17 mouse cellular contexts compared by ENCODE assay signal in genomic region chr9:68798221-68798620, GRCm38 (mm10).
"Had no signal": no experiment of that assay in that cellular context is flagged by ENCODE, and none has a peak within 500 bp of the region (broad histone marks: within the 10 kb centered on the region; RNA-seq: fewer than 3 reads in every experiment).

No protein-coding gene starts in this region.

- H3K9ac ChIP-seq: lung, embryonic 14.5 days; midbrain, embryonic 13.5 days; midbrain, embryonic 15.5 days; neural tube, embryonic 13.5 days; neural tube, embryonic 15.5 days had no signal

- DNase-seq: lung, adult 18-20 months; lung, embryonic 14.5 days; lung, postnatal 10 days; lung, postnatal 4 days; retina, postnatal 1 day; right cerebral cortex, adult 18-20 months; right cerebral cortex, postnatal 4 days; spleen, adult 18-20 months; thymus, adult 18-20 months; thymus, postnatal 14 days; thymus, postnatal 36 days had no signal

- H3K36me3 ChIP-seq: midbrain, embryonic 13.5 days; midbrain, embryonic 15.5 days; neural tube, embryonic 13.5 days; neural tube, embryonic 15.5 days had no signal

- ATAC-seq: midbrain, embryonic 13.5 days; midbrain, embryonic 15.5 days had no signal

- H3K9me3 ChIP-seq: midbrain, embryonic 13.5 days; midbrain, embryonic 15.5 days; neural tube, embryonic 13.5 days; neural tube, embryonic 15.5 days had no signal

- H3K4me1 ChIP-seq: megakaryocyte, embryonic 14.5 days; midbrain, embryonic 13.5 days; midbrain, embryonic 15.5 days had no signal

- H3K4me3 ChIP-seq: megakaryocyte, embryonic 14.5 days; midbrain, embryonic 13.5 days; midbrain, embryonic 15.5 days; myocyte; neural tube, embryonic 13.5 days; neural tube, embryonic 15.5 days had no signal

- H3K27ac ChIP-seq: midbrain, embryonic 13.5 days; midbrain, embryonic 15.5 days; neural tube, embryonic 13.5 days; neural tube, embryonic 15.5 days had no signal
